In genomic region chr5:75862630-75862991, GRCm38 (mm10) we compare ENCODE assay signal across 8 mouse cellular contexts.
DNase-seq lines count a peak whose midpoint lies in the region; ATAC-seq and TF ChIP-seq lines count a peak whose summit lies in the region.

No protein-coding gene starts in this region.

- no peaks in the 10 kb centered on the region; the same call in 1 of the 2 replicates for H3K27me3 ChIP-seq in heart, embryonic 11.5 days (ENCODE audit: control insufficient read depth, insufficient read depth, low read length)
- no peaks in the 10 kb centered on the region for H3K27me3 ChIP-seq in stomach, postnatal 0 days (ENCODE audit: control insufficient read depth, insufficient read depth, low read length)

- peak; percentile 88 for DNase-seq in heart, adult 11 months
- peak; percentile 60 for DNase-seq in R1 (ENCODE audit: low read depth, low spot score)
- peak; percentile 84 for DNase-seq in embryo, embryonic 10.5 days (ENCODE audit: low spot score)
- DNase-seq in heart, postnatal 14 days: peak; percentile 60 to 77
- DNase-seq in layer of hippocampus, postnatal 36 days: peak; percentile 46 to 65
- DNase-seq in mesoderm, embryonic 11.5 days (ENCODE audit: low read depth, low spot score): peak; percentile 61
- DNase-seq in stomach, postnatal 0 days (ENCODE audit: low spot score): peak; percentile 65

- TF ChIP-seq CTCF in stomach, postnatal 0 days (IDR thresholded peaks at IDR 0.05; ENCODE audit: low read depth): peak; percentile 90

- H3K9ac ChIP-seq in heart, embryonic 11.5 days (ENCODE audit: low read depth, low read length): no peak overlapping the region
- H3K9ac ChIP-seq in stomach, postnatal 0 days (ENCODE audit: low read length): no peak overlapping the region

- no peak overlapping the region for H3K4me3 ChIP-seq in heart, embryonic 11.5 days (ENCODE audit: low read depth, low read length)
- H3K4me3 ChIP-seq in stomach, postnatal 0 days (ENCODE audit: low read depth, low read length): no peak overlapping the region

- ATAC-seq in heart, embryonic 11.5 days (replicated peaks; ENCODE audit: insufficient number of reproducible peaks, low FRiP score, low TSS enrichment): no peak
- ATAC-seq in stomach, postnatal 0 days (ENCODE audit: low FRiP score, low TSS enrichment): no peak

- H3K4me1 ChIP-seq in heart, embryonic 11.5 days (ENCODE audit: control insufficient read depth, insufficient read depth, low read length): no peaks in the 10 kb centered on the region
- no peaks in the 10 kb centered on the region for H3K4me1 ChIP-seq in stomach, postnatal 0 days (replicated peaks; ENCODE audit: control insufficient read depth, insufficient read depth)

- no peak for TF ChIP-seq EP300 in stomach, postnatal 0 days (optimal IDR thresholded peaks at IDR 0.05)

- WGBS in heart, embryonic 11.5 days (ENCODE audit: insufficient replicate concordance): 13% methylated on average over 8 of the region's 8 CpGs
- WGBS in stomach, postnatal 0 days: 15% methylated on average over 8 of the region's 8 CpGs

- H3K36me3 ChIP-seq in heart, embryonic 11.5 days (ENCODE audit: control insufficient read depth, insufficient read depth, low read length): no peaks in the 10 kb centered on the region
- no peaks in the 10 kb centered on the region for H3K36me3 ChIP-seq in stomach, postnatal 0 days (ENCODE audit: control insufficient read depth, insufficient read depth, low read length)

- intact Hi-C loops in heart, postnatal 14 days (cut with DNase I): loop anchor here (2.0 to 10.0 kb wide), 5 partner anchors 256 to 682 kb away; partner anchors contain the start of gene Clock

- H3K9me3 ChIP-seq in heart, embryonic 11.5 days (replicated peaks; ENCODE audit: control insufficient read depth, low read length): no peaks in the 10 kb centered on the region
- H3K9me3 ChIP-seq in stomach, postnatal 0 days (ENCODE audit: control insufficient read depth, low read length): no peaks in the 10 kb centered on the region

- H3K4me2 ChIP-seq in heart, embryonic 11.5 days: no peak overlapping the region
- H3K4me2 ChIP-seq in stomach, postnatal 0 days (replicated peaks; ENCODE audit: low read depth): no peak overlapping the region

- no peak overlapping the region for H3K27ac ChIP-seq in heart, embryonic 11.5 days (ENCODE audit: low read depth, low read length)
- H3K27ac ChIP-seq in stomach, postnatal 0 days (replicated peaks): no peak overlapping the region
